Mouse (Mus musculus) heart, adult 2 months (tissue): Measurements from ENCODE around the gene Atp6v1a.

Experiments
- CTCF ChIP-seq: fragments of 200-600 bp; IDR thresholded peaks from 2 replicates; pipeline ENCODE4 v1.8.1; 2022; ENCODE audit warnings: antibody characterized with exemption, mild to moderate bottlenecking, moderate library complexity
- POLR2A ChIP-seq: fragments of 200-500 bp; IDR thresholded peaks from 2 replicates; pipeline ENCODE4 v1.6.1; 2011; ENCODE audit warnings: mild to moderate bottlenecking, low read depth, low read length, control low read depth; ENCODE audit not compliant: insufficient read depth

- TF ChIP-seq CTCF (no peak), POLR2A (no peak)
Measured at GRCm38 (mm10) chr16:44087650-44088049, 51.9 kb downstream of the Atp6v1a start.
